10 mouse cellular contexts compared by ENCODE assay signal in the genomic region with DNA sequence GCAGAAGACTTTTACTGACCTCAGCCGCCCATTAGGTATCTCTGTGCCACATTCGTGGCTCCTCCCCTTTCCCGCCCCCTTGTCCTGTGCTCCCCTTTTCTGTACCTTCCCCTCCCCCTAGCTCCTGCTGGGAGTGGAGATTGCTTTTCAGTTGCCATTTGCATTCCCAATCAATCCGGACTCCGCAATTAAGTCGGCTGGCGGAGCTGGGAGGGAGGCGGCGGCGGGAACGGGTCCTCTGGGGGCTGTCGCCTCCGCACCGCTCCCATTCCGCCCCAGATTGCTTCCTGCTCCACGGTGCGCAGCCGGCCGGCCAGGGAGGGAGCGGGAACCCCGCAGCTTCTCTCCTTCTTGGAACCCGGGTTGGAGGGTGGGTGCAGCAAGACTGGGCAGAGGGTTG. TPM values are rescaled to one million over a fixed set of nuclear protein-coding genes. Genes with fewer than 3 reads are reported as not detected.
A peak's percentile ranks its signal among the peaks of the same experiment; 100 is the strongest.
DNase-seq lines count a peak whose midpoint lies in the region; ATAC-seq lines count a peak whose summit lies in the region.
"Had no signal": no experiment of that assay in that cellular context is flagged by ENCODE, and none has a peak within 500 bp of the region (broad histone marks: within the 10 kb centered on the region; RNA-seq: fewer than 3 reads in every experiment).

No protein-coding gene starts in this region.

- H3K4me2 ChIP-seq in hindbrain, embryonic 12.5 days (replicated peaks), result peak overlapping the region; percentile 45

- WGBS in hindbrain, embryonic 12.5 days, result 23% methylated on average over 22 of the region's 22 CpGs

- peaks cover 69% of the 10 kb centered on the region for H3K4me1 ChIP-seq in hindbrain, embryonic 12.5 days

- H3K9ac ChIP-seq in hindbrain, embryonic 12.5 days, result peak overlapping the region; percentile 43

- ATAC-seq in hindbrain, embryonic 12.5 days (ENCODE audit: low FRiP score), result peak; percentile 27; the same call in 1 of the 2 replicates
- no peak for ATAC-seq in cerebellum, adult (ENCODE audit: insufficient number of reproducible peaks, low FRiP score, low TSS enrichment)

- DNase-seq in right cerebral cortex, adult 18-20 months, result peak; percentile 53
- no peak for DNase-seq in right cerebral cortex, postnatal 36 days (ENCODE audit: low spot score in 2 of 2)
- peak; percentile 45 for DNase-seq in liver
- DNase-seq in retina, embryonic 14.5 days (ENCODE audit: low spot score), result peak; percentile 44
- no peak for DNase-seq in frontal cortex, postnatal 14 days (ENCODE audit: low spot score in 2 of 2)
- DNase-seq in adrenal gland, adult (ENCODE audit: inconsistent age in 2 of 2, low spot score in 1 of 2), result no peak
- DNase-seq: cerebellum, postnatal 14 days had no signal

- no peaks in the 10 kb centered on the region for H3K9me3 ChIP-seq in hindbrain, embryonic 12.5 days (replicated peaks)

- 0 out of 2 replicates have a peak, but pooled peaks cover 3% of the 10 kb centered on the region for H3K27me3 ChIP-seq in hindbrain, embryonic 12.5 days

- peak overlapping the region; percentile 76 for H3K27ac ChIP-seq in hindbrain, embryonic 12.5 days

- peaks cover 67% of the 10 kb centered on the region for H3K36me3 ChIP-seq in hindbrain, embryonic 12.5 days

- H3K4me3 ChIP-seq in hindbrain, embryonic 12.5 days, result peak overlapping the region; percentile 12; the same call in 1 of the 2 replicates

RNA-seq across cellular contexts. Expression of a gene that starts 33.0 kb away (rescaled TPM):
- polyA plus RNA-seq in hindbrain, embryonic 12.5 days (2016; fragmentation: Nextera tagmentation; extraction: Ambion mirVana), result 83.7 and 86.2 TPM in 2 replicates

RNA-seq across cellular contexts. Expression of a gene that starts 37.3 kb away (rescaled TPM):
- polyA plus RNA-seq in hindbrain, embryonic 12.5 days (2016; fragmentation: Nextera tagmentation; extraction: Ambion mirVana), result 32.6 and 36.7 TPM in 2 replicates

RNA-seq across cellular contexts. Expression of a gene that starts 39.9 kb away (rescaled TPM):
- polyA plus RNA-seq in hindbrain, embryonic 12.5 days (2016; fragmentation: Nextera tagmentation; extraction: Ambion mirVana), result 109 and 113 TPM in 2 replicates

RNA-seq across cellular contexts. Expression of a gene that starts 42.0 kb away (rescaled TPM):
- 5.6 and 6.7 TPM in 2 replicates for polyA plus RNA-seq in hindbrain, embryonic 12.5 days (2016; fragmentation: Nextera tagmentation; extraction: Ambion mirVana)
- polyA plus RNA-seq: heart, postnatal 0 days had no signal

RNA-seq across cellular contexts. Expression of a gene that starts 55.8 kb away (rescaled TPM):
- polyA plus RNA-seq in hindbrain, embryonic 12.5 days (2016; fragmentation: Nextera tagmentation; extraction: Ambion mirVana), result 0.32 and 0.42 TPM in 2 replicates

Comparison
In these comparisons a context has a peak if more than half of its experiments do, and no peak if none do; other contexts are left out.
1. DNase-seq: peak in right cerebral cortex, adult 18-20 months (single experiment), liver (single experiment) and retina, embryonic 14.5 days (single experiment); none in right cerebral cortex, postnatal 36 days (0 of 2), frontal cortex, postnatal 14 days (0 of 2) and adrenal gland, adult (0 of 2).